Mouse (Mus musculus): ENCODE results near the gene Mlh1.

DNA sequence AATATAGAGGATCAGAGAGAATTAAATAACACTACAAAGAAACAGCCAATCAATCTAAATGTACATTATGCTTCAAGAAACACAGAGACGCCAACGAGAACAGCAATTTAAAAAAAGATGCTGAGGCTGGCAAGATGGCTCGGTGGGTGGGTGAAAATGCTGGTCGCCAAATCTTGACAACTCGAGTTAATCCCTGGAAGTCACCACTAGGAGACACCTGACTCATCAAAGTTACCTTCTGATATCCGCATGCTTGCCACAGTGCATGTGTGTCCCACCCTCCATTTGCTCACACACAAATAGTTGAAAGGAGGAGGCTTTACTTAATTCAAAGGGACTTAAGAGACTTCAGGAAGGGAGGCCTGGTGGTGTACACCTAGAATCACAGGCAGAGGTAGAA, 26.0 kb downstream of the Mlh1 start:
- no peak for TF ChIP-seq CTCF (IDR thresholded peaks at IDR 0.05; ENCODE audit: borderline replicate concordance, insufficient read depth, low read length)
- no peak for TF ChIP-seq POLR2A (IDR thresholded peaks at IDR 0.05; ENCODE audit: low read depth, low read length)
